Mouse (Mus musculus) megakaryocyte, embryonic 14.5 days (primary cell): ENCODE measurements around the gene Ogfod2.

Source experiments
- FLI1 ChIP-seq: IDR thresholded peaks from 2 replicates; pipeline ENCODE4 v1.6.1; 2012; ENCODE audit warnings: low read length, inconsistent platforms, mixed read lengths
- GATA1 ChIP-seq: IDR thresholded peaks from 3 replicates; pipeline ENCODE4 v1.6.1; 2012; ENCODE audit warnings: mixed read lengths, low read length, inconsistent platforms, borderline replicate concordance

DNA sequence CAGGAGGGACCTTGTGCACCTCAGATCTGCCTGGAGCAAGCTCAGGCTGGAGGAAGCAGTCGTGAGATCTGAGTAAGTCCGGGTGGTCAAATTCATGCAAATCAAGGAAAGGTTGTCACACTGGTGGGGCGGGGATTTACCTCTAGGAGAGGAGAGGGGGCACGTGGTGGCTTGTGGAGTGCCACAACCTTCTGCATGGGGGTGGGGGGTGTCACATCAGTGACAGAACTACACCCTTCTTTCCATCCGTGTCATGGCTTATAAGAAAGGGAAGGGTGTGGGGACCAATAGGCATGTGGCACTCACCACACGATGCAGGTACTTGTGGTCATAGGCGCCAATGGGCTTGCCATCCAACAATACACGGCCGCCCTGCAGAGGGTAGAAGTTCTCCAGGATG, 36.4 kb upstream of the Ogfod2 start:
- TF ChIP-seq GATA1 (no peak), FLI1 (no peak)
